Mouse (Mus musculus): ENCODE results near the gene Adam25. TPM values are rescaled to one million over a fixed set of nuclear protein-coding genes. Genes with fewer than 3 reads are reported as not detected.

The Adam25 gene
- polyA plus RNA-seq (2012; rRNA removed) = not detected in 2 replicates

GRCm38 (mm10) chr8:40751908-40752307 is at the start of gene Adam25:
Gene Adam25, plus strand, starts transcription at chr8:40752208.

GRCm38 (mm10) chr8:40792973-40793372 is 41.0 kb downstream of the Adam25 start, which contains the start of gene Adam20:
Gene Adam20, plus strand, starts transcription at chr8:40793273.

Other genes with a start within 250 kb of the Adam25 start
- gene Adam24, start 77.1 kb upstream of the Adam25 start, polyA plus RNA-seq (2012; rRNA removed) = not detected in 2 replicates
- not detected in 2 replicates for gene Adam20, start 41.1 kb downstream of the Adam25 start, polyA plus RNA-seq (2012; rRNA removed)
- not detected in 2 replicates for gene Adam39, start 70.8 kb downstream of the Adam25 start, polyA plus RNA-seq (2012; rRNA removed)